Mouse (Mus musculus): ENCODE results near the gene Gapdh. TPM values are rescaled to one million over a fixed set of nuclear protein-coding genes. Genes with fewer than 3 reads are reported as not detected.

Gapdh gene
- polyA plus RNA-seq, 1 experiment from 2014 or later, result 5,242 TPM

DNA sequence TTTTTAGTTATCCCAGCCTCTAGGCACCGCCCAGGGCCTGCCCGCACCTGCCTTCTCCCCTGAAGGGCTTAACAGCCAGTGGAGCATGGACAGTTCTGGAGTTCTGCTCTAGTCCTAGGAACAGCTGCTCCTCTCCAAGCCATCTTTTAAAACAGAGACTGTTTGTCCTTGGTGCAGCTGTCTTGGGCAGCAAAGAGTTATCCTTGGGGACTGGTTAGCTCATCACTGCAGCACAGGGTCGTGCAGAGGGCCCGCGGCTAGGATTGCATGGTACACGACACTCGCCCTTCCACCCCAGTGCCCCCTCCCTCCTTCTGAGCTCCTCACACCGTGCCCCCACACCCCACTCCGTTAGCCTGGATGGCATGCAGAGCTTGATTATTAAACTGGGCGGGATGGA, 18.9 kb downstream of the Gapdh start:
- no peak for ATAC-seq (ENCODE audit: insufficient number of reproducible peaks, insufficient read depth, low FRiP score, low read depth)

DNA sequence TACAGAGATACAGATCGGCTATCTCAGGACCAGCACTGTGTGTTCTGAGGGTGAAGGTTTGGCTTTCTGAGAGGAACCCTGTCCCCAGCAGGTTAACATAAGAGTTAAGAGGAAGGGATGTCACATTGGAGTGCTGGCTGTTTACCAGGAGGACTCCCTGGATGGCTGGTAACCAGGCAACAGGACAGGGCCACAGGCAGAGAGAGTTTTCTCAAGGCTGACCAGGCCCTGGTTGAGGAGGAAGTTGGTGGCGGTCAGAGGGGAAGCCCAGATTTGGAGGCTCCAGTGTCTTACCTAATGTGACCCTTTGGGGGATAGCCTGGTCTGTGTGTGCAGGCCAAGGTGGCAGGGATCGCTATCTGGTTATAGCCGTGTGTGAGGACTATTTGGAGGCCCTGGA, 19.5 kb downstream of the Gapdh start:
- H3K27me3 ChIP-seq (ENCODE audit: control insufficient read depth, insufficient read depth, low read length), result no peaks in the 10 kb centered on the region
- peak overlapping the region; percentile 70 for H3K9ac ChIP-seq (ENCODE audit: low read length)
- H3K4me1 ChIP-seq (ENCODE audit: control insufficient read depth in 2 of 2, insufficient read depth in 2 of 2, low read length in 2 of 2), result peaks cover 36 to 52% of the 10 kb centered on the region in 2 experiments
- peak overlapping the region; percentile 87 for H3K4me2 ChIP-seq (ENCODE audit: low read length)
- peaks cover 37% of the 10 kb centered on the region for H3K36me3 ChIP-seq (ENCODE audit: control insufficient read depth, insufficient read depth, low read length)
- peak overlapping the region; percentile 2 to 6; a peak in 1 of 4 replicates for H3K4me3 ChIP-seq (ENCODE audit: control insufficient read depth in 1 of 2, insufficient read depth in 1 of 2, low read depth in 1 of 2, low read length in 2 of 2)
- H3K9me3 ChIP-seq (ENCODE audit: control insufficient read depth, low read length), result no peaks in the 10 kb centered on the region
- H3K27ac ChIP-seq (replicated peaks in 1 of 2; ENCODE audit: control insufficient read depth in 1 of 2, insufficient read depth in 1 of 2, low read depth in 2 of 2, low read length in 2 of 2), result peak overlapping the region; percentile 17 to 95; a peak in 2 of 4 replicates
- ATAC-seq (ENCODE audit: insufficient number of reproducible peaks, insufficient read depth, low FRiP score, low read depth), result no peak
- 41% methylated on average over 4 of the region's 4 CpGs for WGBS

More for the DNA sequence above, 18.9 kb downstream of the Gapdh start:
- peak overlapping the region; percentile 17 to 95; a peak in 2 of 4 replicates for H3K27ac ChIP-seq (replicated peaks in 1 of 2; ENCODE audit: control insufficient read depth in 1 of 2, insufficient read depth in 1 of 2, low read depth in 2 of 2, low read length in 2 of 2)
- peak overlapping the region; percentile 70 for H3K9ac ChIP-seq (ENCODE audit: low read length)
- H3K4me2 ChIP-seq (ENCODE audit: low read length), result peak overlapping the region; percentile 87
- WGBS, result 47% methylated on average over 10 of the region's 10 CpGs
- H3K4me3 ChIP-seq (ENCODE audit: control insufficient read depth in 1 of 2, insufficient read depth in 1 of 2, low read depth in 1 of 2, low read length in 2 of 2), result peak overlapping the region; percentile 2 to 6; a peak in 1 of 4 replicates
- H3K27me3 ChIP-seq (ENCODE audit: control insufficient read depth, insufficient read depth, low read length), result no peaks in the 10 kb centered on the region
- no peaks in the 10 kb centered on the region for H3K9me3 ChIP-seq (ENCODE audit: control insufficient read depth, low read length)
- peaks cover 36 to 52% of the 10 kb centered on the region in 2 experiments for H3K4me1 ChIP-seq (ENCODE audit: control insufficient read depth in 2 of 2, insufficient read depth in 2 of 2, low read length in 2 of 2)
- H3K36me3 ChIP-seq (ENCODE audit: control insufficient read depth, insufficient read depth, low read length), result peaks cover 37% of the 10 kb centered on the region

DNA sequence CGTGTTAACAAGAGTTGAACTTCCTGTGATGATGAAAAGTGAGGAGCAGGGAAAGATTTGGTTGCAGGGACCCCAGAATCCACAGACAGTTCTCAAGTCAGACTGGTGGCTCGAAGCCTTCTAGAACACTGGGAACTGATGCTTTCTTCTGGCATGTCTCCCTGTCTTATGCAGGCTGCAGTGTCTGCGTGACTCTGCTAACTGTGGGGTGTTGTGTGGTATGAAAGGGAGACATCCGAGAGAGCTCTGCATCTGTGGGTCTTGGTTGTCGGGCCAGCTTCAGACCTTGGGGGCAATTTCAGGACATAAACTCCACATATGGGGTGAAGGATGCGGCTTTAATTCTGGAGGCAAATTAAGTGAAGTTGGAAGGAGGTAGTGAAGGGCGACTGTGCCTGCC, 20.1 kb downstream of the Gapdh start:
- H3K36me3 ChIP-seq (ENCODE audit: control insufficient read depth, insufficient read depth, low read length), result peaks cover 37% of the 10 kb centered on the region
- peaks cover 36 to 52% of the 10 kb centered on the region in 2 experiments for H3K4me1 ChIP-seq (ENCODE audit: control insufficient read depth in 2 of 2, insufficient read depth in 2 of 2, low read length in 2 of 2)
- H3K9me3 ChIP-seq (ENCODE audit: control insufficient read depth, low read length), result no peaks in the 10 kb centered on the region
- peak overlapping the region; percentile 81 to 83 for H3K4me3 ChIP-seq (ENCODE audit: control insufficient read depth in 1 of 2, insufficient read depth in 1 of 2, low read depth in 1 of 2, low read length in 2 of 2)
- ATAC-seq (ENCODE audit: insufficient number of reproducible peaks, insufficient read depth, low FRiP score, low read depth), result no peak
- H3K9ac ChIP-seq (ENCODE audit: low read length), result peak overlapping the region; percentile 89
- peak overlapping the region; percentile 87 for H3K4me2 ChIP-seq (ENCODE audit: low read length)
- 40% methylated on average over 7 of the region's 7 CpGs for WGBS
- H3K27ac ChIP-seq (replicated peaks in 1 of 2; ENCODE audit: control insufficient read depth in 1 of 2, insufficient read depth in 1 of 2, low read depth in 2 of 2, low read length in 2 of 2), result peak overlapping the region in 1 of 2 experiments; percentile 92; a peak in 1 of 4 replicates
- H3K27me3 ChIP-seq (ENCODE audit: control insufficient read depth, insufficient read depth, low read length), result no peaks in the 10 kb centered on the region

DNA sequence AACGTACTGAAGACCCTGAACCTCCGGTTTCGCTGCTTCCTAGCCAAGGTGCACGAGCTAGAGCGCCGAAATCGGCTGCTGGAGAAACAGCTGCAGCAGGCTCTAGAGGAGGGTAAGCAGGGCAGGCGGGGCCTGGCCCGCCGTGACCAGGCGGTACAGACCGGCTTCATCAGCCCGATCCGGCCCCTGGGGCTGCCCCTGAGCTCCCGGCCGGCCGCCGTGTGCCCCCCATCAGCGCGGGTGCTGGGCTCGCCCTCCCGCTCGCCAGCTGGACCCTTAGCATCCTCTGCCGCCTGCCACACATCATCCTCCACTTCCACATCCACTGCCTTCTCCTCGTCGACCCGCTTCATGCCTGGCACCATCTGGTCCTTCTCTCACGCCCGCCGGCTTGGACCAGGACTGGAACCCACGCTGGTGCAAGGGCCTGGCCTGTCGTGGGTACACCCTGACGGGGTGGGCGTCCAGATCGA, 20.8 kb downstream of the Gapdh start:
- Histone ChIP-seq H3K27ac (replicated peaks in 1 of 2; ENCODE audit: control insufficient read depth in 1 of 2, insufficient read depth in 1 of 2, low read depth in 2 of 2, low read length in 2 of 2) (peak overlapping the region; percentile 86 to 92), H3K36me3 (ENCODE audit: control insufficient read depth, insufficient read depth, low read length) (peaks cover 40% of the 10 kb centered on the region), H3K27me3 (ENCODE audit: control insufficient read depth, insufficient read depth, low read length) (no peaks in the 10 kb centered on the region), H3K4me2 (ENCODE audit: low read length) (peak overlapping the region; percentile 87), H3K9ac (ENCODE audit: low read length) (peak overlapping the region; percentile 89), H3K4me3 (ENCODE audit: control insufficient read depth in 1 of 2, insufficient read depth in 1 of 2, low read depth in 1 of 2, low read length in 2 of 2) (peak overlapping the region; percentile 81 to 83), H3K9me3 (ENCODE audit: control insufficient read depth, low read length) (no peaks in the 10 kb centered on the region), H3K4me1 (ENCODE audit: control insufficient read depth in 2 of 2, insufficient read depth in 2 of 2, low read length in 2 of 2) (peaks cover 36 to 52% of the 10 kb centered on the region in 2 experiments)
- peak; percentile 3; the same call in 1 of the 2 replicates for ATAC-seq (ENCODE audit: insufficient number of reproducible peaks, insufficient read depth, low FRiP score, low read depth)
- under 1% methylated on average over 34 of the region's 35 CpGs for WGBS

DNA sequence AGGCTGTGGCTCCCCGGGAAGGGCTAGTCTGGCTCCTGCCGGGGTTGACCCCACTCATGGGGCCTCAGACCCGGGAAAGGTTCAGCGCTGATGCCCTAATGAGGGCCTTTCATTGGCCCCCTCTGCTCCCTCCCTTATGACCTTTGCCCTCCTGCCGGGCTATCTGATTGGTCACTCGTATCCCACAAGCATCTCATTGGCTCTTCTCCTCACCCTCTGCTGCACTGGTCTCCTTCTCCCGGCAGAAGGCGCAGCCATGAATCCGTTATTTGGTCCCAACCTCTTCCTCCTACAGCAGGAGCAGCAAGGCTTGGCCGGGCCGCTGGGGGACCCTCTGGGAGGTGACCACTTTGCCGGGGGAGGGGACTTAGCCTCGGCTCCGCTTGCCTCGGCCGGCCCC, 21.3 kb downstream of the Gapdh start, which contains the start of gene Iffo1:
Gene Iffo1 (plus strand): TSS at position 241 of the 400 bp plus-strand sequence.
- Histone ChIP-seq H3K9ac (ENCODE audit: low read length) (peak within 1 kb of the TSS; percentile 89), H3K27ac (replicated peaks in 1 of 2; ENCODE audit: control insufficient read depth in 1 of 2, insufficient read depth in 1 of 2, low read depth in 2 of 2, low read length in 2 of 2) (peak within 1 kb of the TSS; percentile 86 to 92), H3K9me3 (ENCODE audit: control insufficient read depth, low read length) (no peaks in the 10 kb centered on the region), H3K4me1 (ENCODE audit: control insufficient read depth in 2 of 2, insufficient read depth in 2 of 2, low read length in 2 of 2) (peaks cover 36 to 47% of the 10 kb centered on the region in 2 experiments), H3K27me3 (ENCODE audit: control insufficient read depth, insufficient read depth, low read length) (no peaks in the 10 kb centered on the region), H3K36me3 (ENCODE audit: control insufficient read depth, insufficient read depth, low read length) (peaks cover 45% of the 10 kb centered on the region), H3K4me2 (ENCODE audit: low read length) (peak within 1 kb of the TSS; percentile 87), H3K4me3 (ENCODE audit: control insufficient read depth in 1 of 2, insufficient read depth in 1 of 2, low read depth in 1 of 2, low read length in 2 of 2) (peak within 1 kb of the TSS; percentile 81 to 83)
- WGBS, result 0% methylated on average over 15 of the region's 16 CpGs
- peak; percentile 79 for ATAC-seq (ENCODE audit: insufficient number of reproducible peaks, insufficient read depth, low FRiP score, low read depth)

DNA sequence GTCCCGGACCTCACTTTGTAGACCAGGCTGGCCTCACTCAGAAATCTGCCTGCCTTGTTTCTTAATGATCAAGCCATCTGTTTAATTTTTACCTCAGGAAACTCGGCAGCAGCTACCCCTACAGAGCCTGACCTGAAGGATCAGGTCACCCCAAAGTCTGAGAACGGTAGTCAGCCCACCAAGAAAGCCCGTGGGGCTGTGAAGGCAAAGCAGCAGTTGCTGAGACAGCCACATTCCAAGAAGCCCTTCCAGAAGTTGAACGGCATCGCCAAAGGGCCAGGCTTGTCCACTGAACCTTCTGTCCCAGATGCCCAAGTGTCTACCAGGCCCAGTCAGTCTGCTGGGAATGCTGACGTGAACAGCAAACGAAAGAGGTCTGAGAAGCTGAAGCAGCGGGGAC, 22.4 kb downstream of the Gapdh start:
- Histone ChIP-seq H3K4me2 (ENCODE audit: low read length) (no peak overlapping the region), H3K9ac (ENCODE audit: low read length) (no peak overlapping the region), H3K27me3 (ENCODE audit: control insufficient read depth, insufficient read depth, low read length) (no peaks in the 10 kb centered on the region), H3K27ac (replicated peaks in 1 of 2; ENCODE audit: control insufficient read depth in 1 of 2, insufficient read depth in 1 of 2, low read depth in 2 of 2, low read length in 2 of 2) (no peak overlapping the region), H3K4me3 (ENCODE audit: control insufficient read depth in 1 of 2, insufficient read depth in 1 of 2, low read depth in 1 of 2, low read length in 2 of 2) (no peak overlapping the region), H3K9me3 (ENCODE audit: control insufficient read depth, low read length) (no peaks in the 10 kb centered on the region), H3K36me3 (ENCODE audit: control insufficient read depth, insufficient read depth, low read length) (peaks cover 56% of the 10 kb centered on the region), H3K4me1 (ENCODE audit: control insufficient read depth in 2 of 2, insufficient read depth in 2 of 2, low read length in 2 of 2) (peaks cover 26 to 37% of the 10 kb centered on the region in 2 experiments)
- 86% methylated on average over 9 of the region's 9 CpGs for WGBS
- ATAC-seq (ENCODE audit: insufficient number of reproducible peaks, insufficient read depth, low FRiP score, low read depth), result no peak

DNA sequence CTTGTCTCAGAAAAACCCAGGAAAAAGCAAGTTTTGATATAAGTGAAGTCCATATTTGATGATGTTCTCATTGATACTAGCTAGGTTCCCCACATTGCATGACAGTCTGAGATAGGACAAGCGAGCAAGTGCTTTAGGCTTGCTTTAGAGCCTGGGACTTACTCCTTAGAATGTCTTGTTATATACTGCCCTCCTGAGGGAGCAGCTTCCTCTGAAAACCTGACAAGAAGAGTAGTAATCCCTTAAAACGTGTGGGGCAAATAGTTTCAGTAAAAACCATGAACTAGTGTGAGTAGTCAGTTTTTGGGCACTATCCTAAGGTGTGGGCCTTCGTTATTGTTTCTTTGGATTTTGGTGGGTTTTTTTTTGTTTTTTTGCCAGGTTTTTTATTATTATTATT, 23.1 kb downstream of the Gapdh start:
- 81% methylated on average over 3 of the region's 3 CpGs for WGBS
- ATAC-seq (ENCODE audit: insufficient number of reproducible peaks, insufficient read depth, low FRiP score, low read depth), result no peak
- H3K9me3 ChIP-seq (ENCODE audit: control insufficient read depth, low read length), result no peaks in the 10 kb centered on the region
- no peak overlapping the region for H3K4me3 ChIP-seq (ENCODE audit: control insufficient read depth in 1 of 2, insufficient read depth in 1 of 2, low read depth in 1 of 2, low read length in 2 of 2)
- no peak overlapping the region for H3K27ac ChIP-seq (replicated peaks in 1 of 2; ENCODE audit: control insufficient read depth in 1 of 2, insufficient read depth in 1 of 2, low read depth in 2 of 2, low read length in 2 of 2)
- no peak overlapping the region for H3K4me2 ChIP-seq (ENCODE audit: low read length)
- no peaks in the 10 kb centered on the region for H3K27me3 ChIP-seq (ENCODE audit: control insufficient read depth, insufficient read depth, low read length)
- peaks cover 64% of the 10 kb centered on the region for H3K36me3 ChIP-seq (ENCODE audit: control insufficient read depth, insufficient read depth, low read length)
- H3K4me1 ChIP-seq (ENCODE audit: control insufficient read depth in 2 of 2, insufficient read depth in 2 of 2, low read length in 2 of 2), result peaks cover 20 to 30% of the 10 kb centered on the region in 2 experiments
- no peak overlapping the region for H3K9ac ChIP-seq (ENCODE audit: low read length)

DNA sequence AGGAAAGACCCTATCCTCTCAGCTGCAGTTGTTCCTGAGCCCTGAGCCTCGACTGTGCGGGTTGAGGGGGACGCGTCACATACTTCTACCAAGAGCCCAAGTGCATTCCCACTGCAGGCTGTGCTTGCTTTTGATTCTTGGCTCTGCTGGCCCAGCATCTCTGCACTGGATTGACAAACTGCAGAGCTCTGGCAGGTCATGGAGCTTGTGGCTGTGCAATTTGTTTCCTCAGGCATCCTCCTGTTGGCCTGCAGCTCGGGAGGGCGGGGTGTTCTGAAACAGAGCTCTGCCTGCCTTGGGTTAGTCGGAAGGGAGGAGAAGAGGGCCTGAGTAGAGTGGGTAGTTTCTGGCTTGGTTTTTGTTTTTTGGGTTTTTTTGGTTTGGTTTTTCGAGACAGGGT, 23.8 kb downstream of the Gapdh start:
- no peak overlapping the region for H3K4me2 ChIP-seq (ENCODE audit: low read length)

More for the DNA sequence above, 23.8 kb downstream of the Gapdh start:
- no peak overlapping the region for H3K9ac ChIP-seq (ENCODE audit: low read length)
- peaks cover 14 to 23% of the 10 kb centered on the region in 2 experiments for H3K4me1 ChIP-seq (ENCODE audit: control insufficient read depth in 2 of 2, insufficient read depth in 2 of 2, low read length in 2 of 2)
- WGBS, result 88% methylated on average over 8 of the region's 8 CpGs
- peaks cover 70% of the 10 kb centered on the region for H3K36me3 ChIP-seq (ENCODE audit: control insufficient read depth, insufficient read depth, low read length)
- H3K9me3 ChIP-seq (ENCODE audit: control insufficient read depth, low read length), result no peaks in the 10 kb centered on the region
- H3K27me3 ChIP-seq (ENCODE audit: control insufficient read depth, insufficient read depth, low read length), result no peaks in the 10 kb centered on the region
- no peak for ATAC-seq (ENCODE audit: insufficient number of reproducible peaks, insufficient read depth, low FRiP score, low read depth)
- H3K27ac ChIP-seq (replicated peaks in 1 of 2; ENCODE audit: control insufficient read depth in 1 of 2, insufficient read depth in 1 of 2, low read depth in 2 of 2, low read length in 2 of 2), result no peak overlapping the region
- H3K4me3 ChIP-seq (ENCODE audit: control insufficient read depth in 1 of 2, insufficient read depth in 1 of 2, low read depth in 1 of 2, low read length in 2 of 2), result no peak overlapping the region
